Mouse (Mus musculus): ENCODE data around the gene B4gat1. TPM values are rescaled to one million over a fixed set of nuclear protein-coding genes. Genes with fewer than 3 reads are reported as not detected.
A peak's percentile ranks its signal among the peaks of the same experiment; 100 is the strongest.

The B4gat1 gene
- polyA plus RNA-seq, 1 experiment from 2014 or later: 35.4 TPM

GRCm38 (mm10) chr19:5017611-5018010 lies 21.0 kb upstream of the B4gat1 start:
- WGBS: 84% methylated on average over 4 of the region's 4 CpGs
- Histone ChIP-seq H3K9me3 (ENCODE audit: control insufficient read depth, low read length) (no peaks in the 10 kb centered on the region), H3K27ac (ENCODE audit: low read depth, low read length) (no peak overlapping the region), H3K27me3 (ENCODE audit: control insufficient read depth, insufficient read depth, low read length) (no peaks in the 10 kb centered on the region), H3K36me3 (ENCODE audit: control insufficient read depth, insufficient read depth, low read length) (no peaks in the 10 kb centered on the region), H3K4me2 (replicated peaks; ENCODE audit: low read depth, low read length) (no peak overlapping the region), H3K4me1 (replicated peaks; ENCODE audit: control insufficient read depth, insufficient read depth, low read length) (no peaks in the 10 kb centered on the region), H3K4me3 (ENCODE audit: low read depth, low read length) (no peak overlapping the region), H3K9ac (ENCODE audit: low read depth, low read length) (no peak overlapping the region)
- DNase-seq (ENCODE audit: low spot score) (no peak), ATAC-seq (ENCODE audit: low FRiP score) (no peak)

- ATAC-seq (ENCODE audit: low FRiP score) (no peak), DNase-seq (ENCODE audit: low spot score) (no peak)
- 86% methylated on average over 3 of the region's 3 CpGs for WGBS
- Histone ChIP-seq H3K4me2 (replicated peaks; ENCODE audit: low read depth, low read length) (no peak overlapping the region), H3K4me3 (ENCODE audit: low read depth, low read length) (no peak overlapping the region), H3K9ac (ENCODE audit: low read depth, low read length) (no peak overlapping the region), H3K9me3 (ENCODE audit: control insufficient read depth, low read length) (no peaks in the 10 kb centered on the region), H3K4me1 (replicated peaks; ENCODE audit: control insufficient read depth, insufficient read depth, low read length) (no peaks in the 10 kb centered on the region), H3K27me3 (ENCODE audit: control insufficient read depth, insufficient read depth, low read length) (no peaks in the 10 kb centered on the region), H3K27ac (ENCODE audit: low read depth, low read length) (no peak overlapping the region), H3K36me3 (ENCODE audit: control insufficient read depth, insufficient read depth, low read length) (no peaks in the 10 kb centered on the region)
Measured at GRCm38 (mm10) chr19:5018191-5018590, 20.4 kb upstream of the B4gat1 start.

DNA sequence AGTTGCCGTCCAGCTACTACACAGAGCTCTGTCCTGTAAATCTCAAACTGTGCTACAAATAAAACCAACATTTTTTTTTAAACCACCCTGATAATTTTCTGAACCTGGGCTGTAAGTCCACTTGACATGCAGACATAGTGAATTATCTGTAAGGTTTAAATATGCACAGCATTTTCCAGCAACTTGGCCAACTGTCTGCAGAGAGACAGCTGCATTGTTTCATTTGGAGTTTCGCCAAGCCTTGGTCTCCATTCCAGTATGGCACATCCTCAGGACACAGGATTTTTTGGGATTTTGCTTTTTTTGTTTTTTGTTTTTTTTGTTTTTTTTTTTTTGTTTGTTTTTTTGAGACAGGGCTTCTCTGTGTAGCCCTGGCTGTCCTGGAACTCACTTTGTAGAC lies 17.2 kb upstream of the B4gat1 start:
- Histone ChIP-seq H3K4me1 (replicated peaks; ENCODE audit: control insufficient read depth, insufficient read depth, low read length) (no peaks in the 10 kb centered on the region), H3K9me3 (ENCODE audit: control insufficient read depth, low read length) (no peaks in the 10 kb centered on the region), H3K27me3 (ENCODE audit: control insufficient read depth, insufficient read depth, low read length) (no peaks in the 10 kb centered on the region), H3K9ac (ENCODE audit: low read depth, low read length) (no peak overlapping the region), H3K4me2 (replicated peaks; ENCODE audit: low read depth, low read length) (no peak overlapping the region), H3K4me3 (ENCODE audit: low read depth, low read length) (no peak overlapping the region), H3K36me3 (ENCODE audit: control insufficient read depth, insufficient read depth, low read length) (no peaks in the 10 kb centered on the region), H3K27ac (ENCODE audit: low read depth, low read length) (no peak overlapping the region)
- no peak for ATAC-seq (ENCODE audit: low FRiP score)
- WGBS: 87% methylated on average over 2 of the region's 2 CpGs
- no peak for DNase-seq (ENCODE audit: low spot score)

- DNase-seq (ENCODE audit: low spot score): peak; percentile 93
- WGBS: under 1% methylated on average over 62 of the region's 62 CpGs
- Histone ChIP-seq H3K9me3 (ENCODE audit: control insufficient read depth, low read length) (no peaks in the 10 kb centered on the region), H3K36me3 (ENCODE audit: control insufficient read depth, insufficient read depth, low read length) (no peaks in the 10 kb centered on the region), H3K4me2 (replicated peaks; ENCODE audit: low read depth, low read length) (peak within 1 kb of the TSS; percentile 74), H3K9ac (ENCODE audit: low read depth, low read length) (peak within 1 kb of the TSS; percentile 74), H3K27ac (ENCODE audit: low read depth, low read length) (peak within 1 kb of the TSS; percentile 80), H3K27me3 (ENCODE audit: control insufficient read depth, insufficient read depth, low read length) (no peaks in the 10 kb centered on the region), H3K4me1 (replicated peaks; ENCODE audit: control insufficient read depth, insufficient read depth, low read length) (no peaks in the 10 kb centered on the region), H3K4me3 (ENCODE audit: low read depth, low read length) (peak within 1 kb of the TSS; percentile 53)
- peak; percentile 96 for ATAC-seq (ENCODE audit: low FRiP score)
Measured at GRCm38 (mm10) chr19:5023621-5024479, 14.8 kb upstream of the B4gat1 start, which contains the start of gene Slc29a2. Slc29a2 (plus strand) TSS chr19:5023860.

- no peaks in the 10 kb centered on the region for H3K36me3 ChIP-seq (ENCODE audit: control insufficient read depth, insufficient read depth, low read length)
- H3K4me3 ChIP-seq (ENCODE audit: low read depth, low read length): no peak overlapping the region
- ATAC-seq (ENCODE audit: low FRiP score) (no peak), DNase-seq (ENCODE audit: low spot score) (no peak)
- no peak overlapping the region for H3K9ac ChIP-seq (ENCODE audit: low read depth, low read length)
- no peak overlapping the region for H3K27ac ChIP-seq (ENCODE audit: low read depth, low read length)
- no peak overlapping the region for H3K4me2 ChIP-seq (replicated peaks; ENCODE audit: low read depth, low read length)
- 90% methylated on average over 8 of the region's 8 CpGs for WGBS
- no peaks in the 10 kb centered on the region for H3K9me3 ChIP-seq (ENCODE audit: control insufficient read depth, low read length)
- H3K27me3 ChIP-seq (ENCODE audit: control insufficient read depth, insufficient read depth, low read length): no peaks in the 10 kb centered on the region
- no peaks in the 10 kb centered on the region for H3K4me1 ChIP-seq (replicated peaks; ENCODE audit: control insufficient read depth, insufficient read depth, low read length)
Measured at GRCm38 (mm10) chr19:5026111-5026510, 12.5 kb upstream of the B4gat1 start.

DNA sequence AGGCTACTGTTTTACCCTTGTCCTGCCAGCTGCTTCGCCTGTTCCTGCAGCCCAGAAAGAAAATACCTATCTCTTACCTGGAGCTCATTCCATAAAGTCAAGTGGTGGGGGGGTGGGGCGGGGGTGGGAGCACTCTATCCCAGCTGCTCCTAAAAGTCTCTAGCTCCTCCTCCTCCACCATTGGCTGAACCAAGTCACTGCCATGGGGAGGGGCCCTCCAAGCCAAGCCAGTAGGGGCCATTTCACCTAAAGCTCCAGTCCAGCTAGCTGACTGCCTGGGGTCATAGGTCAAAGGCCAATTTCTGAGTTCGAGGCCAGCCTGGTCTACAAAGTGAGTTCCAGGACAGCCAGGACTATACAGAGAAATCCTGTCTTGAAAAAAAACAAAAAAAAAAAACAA lies 5.9 kb upstream of the B4gat1 start:
- Histone ChIP-seq H3K9ac (ENCODE audit: low read depth, low read length) (no peak overlapping the region), H3K9me3 (ENCODE audit: control insufficient read depth, low read length) (no peaks in the 10 kb centered on the region), H3K36me3 (ENCODE audit: control insufficient read depth, insufficient read depth, low read length) (no peaks in the 10 kb centered on the region), H3K27me3 (ENCODE audit: control insufficient read depth, insufficient read depth, low read length) (no peaks in the 10 kb centered on the region), H3K27ac (ENCODE audit: low read depth, low read length) (no peak overlapping the region), H3K4me3 (ENCODE audit: low read depth, low read length) (no peak overlapping the region), H3K4me1 (replicated peaks; ENCODE audit: control insufficient read depth, insufficient read depth, low read length) (no peaks in the 10 kb centered on the region), H3K4me2 (replicated peaks; ENCODE audit: low read depth, low read length) (no peak overlapping the region)
- DNase-seq (ENCODE audit: low spot score): no peak
- 83% methylated on average over 3 of the region's 3 CpGs for WGBS
- no peak for ATAC-seq (ENCODE audit: low FRiP score)

- no peaks in the 10 kb centered on the region for H3K9me3 ChIP-seq (ENCODE audit: control insufficient read depth, low read length)
- peaks cover 3% of the 10 kb centered on the region; the same call in 1 of the 2 replicates for H3K4me1 ChIP-seq (replicated peaks; ENCODE audit: control insufficient read depth, insufficient read depth, low read length)
Measured at GRCm38 (mm10) chr19:5036577-5036976, 2.0 kb upstream of the B4gat1 start.

GRCm38 (mm10) chr19:5037678-5038571 lies 701 bp upstream of the B4gat1 start:
- DNase-seq (ENCODE audit: low spot score) (peak; percentile 93), ATAC-seq (ENCODE audit: low FRiP score) (peak; percentile 63)
- peak overlapping the region; percentile 99 for H3K4me2 ChIP-seq (replicated peaks; ENCODE audit: low read depth, low read length)
- no peaks in the 10 kb centered on the region for H3K36me3 ChIP-seq (ENCODE audit: control insufficient read depth, insufficient read depth, low read length)
- peak overlapping the region; percentile 78 for H3K4me3 ChIP-seq (ENCODE audit: low read depth, low read length)
- peaks cover 3% of the 10 kb centered on the region; the same call in 1 of the 2 replicates for H3K4me1 ChIP-seq (replicated peaks; ENCODE audit: control insufficient read depth, insufficient read depth, low read length)
- H3K27ac ChIP-seq (ENCODE audit: low read depth, low read length): peak overlapping the region; percentile 73
- H3K9me3 ChIP-seq (ENCODE audit: control insufficient read depth, low read length): no peaks in the 10 kb centered on the region
- peak overlapping the region; percentile 89 for H3K9ac ChIP-seq (ENCODE audit: low read depth, low read length)
- H3K27me3 ChIP-seq (ENCODE audit: control insufficient read depth, insufficient read depth, low read length): no peaks in the 10 kb centered on the region
- 5% methylated on average over 32 of the region's 32 CpGs for WGBS

More at GRCm38 (mm10) chr19:5036577-5036976, 2.0 kb upstream of the B4gat1 start:
- WGBS: 71% methylated on average over 4 of the region's 4 CpGs
- DNase-seq (ENCODE audit: low spot score) (no peak), ATAC-seq (ENCODE audit: low FRiP score) (no peak)
- Histone ChIP-seq H3K4me3 (ENCODE audit: low read depth, low read length) (no peak overlapping the region), H3K9ac (ENCODE audit: low read depth, low read length) (no peak overlapping the region), H3K27ac (ENCODE audit: low read depth, low read length) (no peak overlapping the region), H3K27me3 (ENCODE audit: control insufficient read depth, insufficient read depth, low read length) (no peaks in the 10 kb centered on the region), H3K4me2 (replicated peaks; ENCODE audit: low read depth, low read length) (no peak overlapping the region), H3K36me3 (ENCODE audit: control insufficient read depth, insufficient read depth, low read length) (no peaks in the 10 kb centered on the region)
